Mouse (Mus musculus): Measurements from ENCODE around the gene Zbtb9. TPM values are rescaled to one million over a fixed set of nuclear protein-coding genes. Genes with fewer than 3 reads are reported as not detected.

Zbtb9 gene
- polyA plus RNA-seq, 1 experiment from 2014 or later: 20.6 TPM

DNA sequence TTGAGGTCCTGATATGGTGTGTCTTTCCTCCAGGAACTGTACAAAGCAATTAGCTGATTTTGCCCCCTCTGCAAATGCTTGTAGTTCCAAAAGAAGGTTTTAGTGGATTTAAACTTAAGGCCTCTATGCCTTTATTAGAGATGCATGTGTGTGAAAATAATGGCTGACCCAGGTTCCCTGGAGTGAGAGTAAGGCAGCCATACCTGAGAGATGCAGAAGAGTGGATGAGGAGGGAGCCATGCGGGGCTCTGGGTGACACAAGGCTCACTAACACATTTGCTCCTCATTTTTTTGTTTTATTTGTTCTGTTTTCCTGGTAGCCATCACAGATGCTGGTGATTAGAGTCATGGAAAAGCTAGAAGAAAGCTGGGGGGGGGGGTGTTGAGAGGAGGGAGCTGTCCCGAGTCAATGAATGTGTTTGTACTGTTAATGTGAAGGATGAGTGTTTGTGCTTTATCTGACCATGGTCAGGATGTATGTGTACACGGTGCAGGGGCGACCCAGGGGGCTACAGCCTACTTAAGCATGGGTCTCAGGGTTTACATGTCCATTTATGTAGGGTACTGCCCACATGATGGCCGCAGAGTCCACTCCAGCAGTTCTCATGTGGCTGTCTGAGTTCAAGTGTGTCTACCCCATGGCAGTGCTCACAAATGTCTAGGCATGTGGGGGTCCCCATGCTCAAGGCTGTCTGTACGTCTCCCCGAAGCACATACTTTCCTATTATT is 22.2 kb upstream of the Zbtb9 start:
- WGBS: 40% methylated on average over 7 of the region's 7 CpGs
- H3K27ac ChIP-seq: peak overlapping the region; percentile 93
- H3K27me3 ChIP-seq (ENCODE audit: low read depth, poor library complexity, severe bottlenecking): peaks cover 6% of the 10 kb centered on the region
- DNase-seq (ENCODE audit: low spot score): no peak
- H3K4me1 ChIP-seq: peaks cover 90% of the 10 kb centered on the region
- H3K9me3 ChIP-seq (replicated peaks): no peaks in the 10 kb centered on the region
- H3K36me3 ChIP-seq: peaks cover 18% of the 10 kb centered on the region
- peak overlapping the region; percentile 80 for H3K4me3 ChIP-seq

DNA sequence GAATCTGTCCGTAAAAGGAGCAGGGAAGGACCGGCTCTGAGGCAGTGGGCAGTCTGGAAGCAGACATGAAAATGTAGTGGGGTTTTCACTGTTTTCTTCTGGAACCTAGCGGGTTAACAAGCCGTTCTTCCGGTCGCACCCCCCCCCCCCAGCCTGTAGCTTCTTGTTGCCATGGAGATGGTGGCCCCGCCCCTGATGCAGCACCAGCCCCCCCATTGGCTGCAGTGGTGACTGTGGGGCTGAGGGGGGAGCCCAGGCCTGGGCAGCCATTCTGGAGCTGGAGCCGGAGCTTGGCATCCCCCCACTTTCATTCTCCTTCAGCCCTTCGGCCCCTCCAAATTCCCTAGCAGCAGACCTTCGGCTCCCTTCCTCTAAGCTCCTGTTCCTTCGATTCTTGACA is 21.6 kb upstream of the Zbtb9 start:
- Histone ChIP-seq H3K27ac (peak overlapping the region; percentile 93), H3K4me1 (peaks cover 83% of the 10 kb centered on the region)
- WGBS: under 1% methylated on average over 10 of the region's 11 CpGs

DNA sequence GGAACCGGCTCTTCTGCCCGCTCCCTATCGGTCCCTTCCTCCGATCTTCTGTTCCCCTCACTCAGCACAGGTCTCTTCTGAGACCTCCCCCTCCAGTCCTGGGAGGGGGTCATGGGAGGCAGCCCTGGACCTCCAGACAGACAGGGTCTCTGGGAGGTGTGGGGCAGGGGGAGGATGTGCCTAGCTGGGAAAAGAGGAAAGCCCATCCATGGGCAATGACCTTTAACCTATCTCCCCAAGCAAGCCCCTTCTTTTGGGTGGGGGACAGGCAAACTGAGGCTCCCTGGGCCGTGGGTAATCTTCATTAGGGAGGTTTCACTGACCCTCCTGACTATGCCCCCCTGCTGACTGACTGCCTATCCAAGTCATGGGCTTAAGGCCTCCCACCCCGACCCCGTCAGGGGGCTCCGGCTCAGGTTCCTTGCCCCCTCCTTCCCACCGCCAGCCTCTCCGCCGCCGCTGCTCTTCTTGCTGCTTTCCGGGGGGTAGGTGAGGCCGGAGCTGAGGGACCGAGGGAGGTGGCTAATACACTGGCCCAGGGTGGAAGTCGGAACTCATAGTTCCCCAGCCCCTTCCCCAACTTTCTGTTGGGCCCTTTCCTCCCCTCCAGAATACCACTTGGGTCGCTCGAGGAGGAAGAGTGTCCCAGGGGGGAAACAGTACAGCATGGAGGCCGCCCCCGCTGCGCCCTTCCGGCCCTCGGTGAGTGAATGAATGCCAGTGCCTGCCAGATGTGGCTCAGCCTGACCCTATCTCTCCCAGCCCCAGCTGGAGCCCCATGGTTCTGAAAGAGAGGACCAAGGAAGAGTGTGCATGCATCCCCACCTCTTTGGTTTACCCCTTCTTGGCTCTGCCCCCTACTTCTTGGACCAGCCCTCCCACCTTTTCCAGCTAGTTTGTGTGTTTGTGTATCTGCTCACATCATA is 20.8 kb upstream of the Zbtb9 start:
- Histone ChIP-seq H3K4me1 (peaks cover 75% of the 10 kb centered on the region), H3K36me3 (peaks cover 33% of the 10 kb centered on the region), H3K4me3 (peak overlapping the region; percentile 80), H3K27ac (peak overlapping the region; percentile 93), H3K9me3 (replicated peaks) (no peaks in the 10 kb centered on the region), H3K27me3 (ENCODE audit: low read depth, poor library complexity, severe bottlenecking) (peaks cover 5% of the 10 kb centered on the region)
- WGBS: 1% methylated on average over 23 of the region's 23 CpGs
- DNase-seq (ENCODE audit: low spot score): no peak

More for the DNA sequence above, 21.6 kb upstream of the Zbtb9 start:
- Histone ChIP-seq H3K27me3 (ENCODE audit: low read depth, poor library complexity, severe bottlenecking) (peaks cover 6% of the 10 kb centered on the region), H3K9me3 (replicated peaks) (no peaks in the 10 kb centered on the region), H3K36me3 (peaks cover 24% of the 10 kb centered on the region), H3K4me3 (peak overlapping the region; percentile 80)
- peak; percentile 94 for DNase-seq (ENCODE audit: low spot score)

DNA sequence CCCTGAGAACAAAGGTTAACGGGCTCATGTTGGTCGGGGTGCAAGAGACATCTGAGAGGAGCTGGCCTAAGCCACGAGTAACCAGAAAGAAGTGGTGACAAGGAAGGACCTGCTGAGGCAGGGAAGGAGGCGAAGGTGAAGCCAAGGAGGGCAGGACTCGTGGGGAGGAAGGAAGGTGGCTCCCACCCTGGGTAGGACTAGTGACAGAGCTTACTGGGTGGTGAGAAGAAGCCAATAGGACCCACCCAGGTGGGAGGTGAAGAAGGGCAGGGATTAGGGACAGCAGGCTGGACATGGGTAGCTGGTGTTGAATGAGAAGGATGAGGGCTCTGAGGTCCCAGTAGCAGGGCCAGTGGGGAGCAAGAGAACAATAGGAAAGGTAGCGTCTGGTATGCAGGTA is 19.8 kb upstream of the Zbtb9 start:
- Histone ChIP-seq H3K4me3 (peak overlapping the region; percentile 80), H3K27me3 (ENCODE audit: low read depth, poor library complexity, severe bottlenecking) (no peaks in the 10 kb centered on the region), H3K27ac (peak overlapping the region; percentile 93), H3K9me3 (replicated peaks) (no peaks in the 10 kb centered on the region), H3K36me3 (peaks cover 42% of the 10 kb centered on the region), H3K4me1 (peaks cover 67% of the 10 kb centered on the region)
- WGBS: 27% methylated on average over 6 of the region's 6 CpGs
- no peak for DNase-seq (ENCODE audit: low spot score)

DNA sequence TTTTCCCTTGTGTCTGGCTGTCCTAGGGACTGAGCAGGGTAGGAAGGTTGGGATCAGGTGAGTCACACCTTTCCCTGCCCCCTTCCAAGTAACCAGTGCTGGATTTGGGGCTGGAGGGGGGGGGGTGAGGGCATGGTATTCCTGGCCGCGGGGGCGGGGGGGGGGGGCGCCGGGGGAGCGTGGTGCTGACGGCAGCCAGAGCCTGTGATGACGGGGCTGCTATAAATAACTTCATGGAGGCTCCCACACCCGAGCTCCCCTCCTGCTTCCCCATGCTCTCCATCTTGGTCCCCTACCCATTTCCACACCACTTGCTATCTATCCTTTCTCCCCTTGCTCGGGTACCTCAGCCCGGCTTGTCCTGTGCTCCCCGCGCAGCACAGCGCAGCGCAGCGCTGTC is 19.2 kb upstream of the Zbtb9 start:
- Histone ChIP-seq H3K36me3 (peaks cover 48% of the 10 kb centered on the region), H3K4me3 (peak overlapping the region; percentile 80), H3K27ac (peak overlapping the region; percentile 93), H3K9me3 (replicated peaks) (no peaks in the 10 kb centered on the region), H3K4me1 (peaks cover 62% of the 10 kb centered on the region), H3K27me3 (ENCODE audit: low read depth, poor library complexity, severe bottlenecking) (no peaks in the 10 kb centered on the region)
- WGBS: 16% methylated on average over 15 of the region's 16 CpGs
- DNase-seq (ENCODE audit: low spot score): no peak

DNA sequence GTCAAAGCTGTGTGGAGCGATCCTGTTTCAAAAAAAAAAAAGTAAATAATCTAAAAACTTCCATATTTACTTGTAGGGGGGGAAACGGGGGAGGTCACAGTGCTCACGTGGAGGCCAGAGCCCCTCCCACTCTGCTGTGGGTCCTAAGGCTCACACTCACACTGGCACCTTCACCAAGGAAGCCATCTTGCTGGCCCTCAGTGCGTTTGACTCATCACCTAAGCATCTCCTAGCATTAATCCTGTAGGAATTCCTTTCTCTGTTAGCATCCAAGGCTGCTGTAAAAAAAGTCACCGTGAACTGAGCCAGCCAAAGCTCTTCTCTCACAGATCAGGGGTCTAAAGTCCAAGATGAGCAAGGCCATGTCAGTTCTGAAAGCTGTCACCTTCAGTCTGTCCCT is 16.7 kb upstream of the Zbtb9 start:
- 89% methylated on average over 5 of the region's 5 CpGs for WGBS
- Histone ChIP-seq H3K36me3 (peaks cover 73% of the 10 kb centered on the region), H3K9me3 (replicated peaks) (no peaks in the 10 kb centered on the region), H3K27me3 (ENCODE audit: low read depth, poor library complexity, severe bottlenecking) (no peaks in the 10 kb centered on the region), H3K27ac (no peak overlapping the region), H3K4me3 (no peak overlapping the region), H3K4me1 (peaks cover 36% of the 10 kb centered on the region)
- no peak for DNase-seq (ENCODE audit: low spot score)

- H3K27ac ChIP-seq: no peak overlapping the region
- H3K4me1 ChIP-seq: peaks cover 30% of the 10 kb centered on the region
- DNase-seq (ENCODE audit: low spot score): no peak
- H3K9me3 ChIP-seq (replicated peaks): no peaks in the 10 kb centered on the region
- no peaks in the 10 kb centered on the region for H3K27me3 ChIP-seq (ENCODE audit: low read depth, poor library complexity, severe bottlenecking)
- 95% methylated on average over 18 of the region's 18 CpGs for WGBS
- no peak overlapping the region for H3K4me3 ChIP-seq
- H3K36me3 ChIP-seq: peaks cover 79% of the 10 kb centered on the region
Observed at GRCm38 (mm10) chr17:26956895-26957294, 16.1 kb upstream of the Zbtb9 start.

- Histone ChIP-seq H3K27me3 (ENCODE audit: low read depth, poor library complexity, severe bottlenecking) (no peaks in the 10 kb centered on the region), H3K9me3 (replicated peaks) (no peaks in the 10 kb centered on the region), H3K4me3 (no peak overlapping the region), H3K27ac (no peak overlapping the region), H3K36me3 (peaks cover 86% of the 10 kb centered on the region), H3K4me1 (peaks cover 21% of the 10 kb centered on the region)
- DNase-seq (ENCODE audit: low spot score): no peak
- 93% methylated on average over 5 of the region's 5 CpGs for WGBS
Observed at GRCm38 (mm10) chr17:26957872-26958271, 15.1 kb upstream of the Zbtb9 start.

DNA sequence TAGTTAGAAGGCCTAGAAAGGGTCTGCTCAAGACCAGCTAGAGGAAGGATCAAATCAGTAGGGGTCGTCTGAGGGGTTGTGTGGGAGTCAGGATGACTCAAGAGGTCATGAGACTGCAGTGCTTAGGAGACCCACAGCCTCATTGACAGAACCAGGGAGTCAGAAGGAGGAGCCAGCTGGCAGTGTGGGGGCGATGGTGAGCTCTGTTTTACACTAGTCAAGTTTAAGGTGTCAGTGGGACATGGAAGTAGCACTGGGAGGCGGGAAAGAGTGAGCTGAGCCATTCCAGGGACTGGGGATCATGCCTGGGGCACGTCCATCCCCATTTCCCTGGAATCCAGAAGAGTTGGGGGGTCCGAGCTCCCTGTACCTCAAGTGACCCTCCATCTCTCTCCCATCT is 14.1 kb upstream of the Zbtb9 start:
- Histone ChIP-seq H3K9me3 (replicated peaks) (no peaks in the 10 kb centered on the region), H3K27ac (no peak overlapping the region), H3K36me3 (peaks cover 95% of the 10 kb centered on the region), H3K27me3 (ENCODE audit: low read depth, poor library complexity, severe bottlenecking) (no peaks in the 10 kb centered on the region), H3K4me3 (no peak overlapping the region), H3K4me1 (peaks cover 10% of the 10 kb centered on the region)
- WGBS: 57% methylated on average over 5 of the region's 5 CpGs
- DNase-seq (ENCODE audit: low spot score): no peak

DNA sequence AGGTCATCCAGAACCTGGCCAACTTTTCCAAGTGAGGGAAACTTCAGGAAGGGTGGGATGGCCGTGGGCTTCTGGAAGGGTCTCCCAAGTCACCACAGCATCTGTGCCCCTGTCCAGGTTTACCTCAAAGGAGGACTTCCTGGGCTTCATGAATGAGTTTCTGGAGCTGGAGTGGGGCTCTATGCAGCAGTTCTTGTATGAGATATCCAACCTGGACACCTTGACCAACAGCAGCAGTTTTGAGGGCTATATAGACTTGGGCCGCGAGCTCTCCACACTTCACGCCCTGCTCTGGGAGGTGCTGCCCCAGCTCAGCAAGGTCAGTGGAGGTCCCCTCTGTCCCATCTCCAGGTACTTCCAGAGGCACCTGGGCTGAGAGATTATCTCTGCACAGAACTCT is 13.2 kb upstream of the Zbtb9 start:
- H3K27ac ChIP-seq: no peak overlapping the region
- 91% methylated on average over 4 of the region's 4 CpGs for WGBS
- no peak for DNase-seq (ENCODE audit: low spot score)
- no peak overlapping the region for H3K4me3 ChIP-seq
- H3K4me1 ChIP-seq: 0 out of 2 replicates have a peak, but pooled peaks cover 2% of the 10 kb centered on the region
- no peaks in the 10 kb centered on the region for H3K27me3 ChIP-seq (ENCODE audit: low read depth, poor library complexity, severe bottlenecking)
- no peaks in the 10 kb centered on the region for H3K9me3 ChIP-seq (replicated peaks)
- peaks cover 98% of the 10 kb centered on the region for H3K36me3 ChIP-seq

GRCm38 (mm10) chr17:26961572-26962240 is 11.3 kb upstream of the Zbtb9 start:
- no peak for DNase-seq (ENCODE audit: low spot score)
- Histone ChIP-seq H3K36me3 (peaks cover 98% of the 10 kb centered on the region), H3K9me3 (replicated peaks) (no peaks in the 10 kb centered on the region), H3K27ac (no peak overlapping the region), H3K27me3 (ENCODE audit: low read depth, poor library complexity, severe bottlenecking) (no peaks in the 10 kb centered on the region), H3K4me1 (no peaks in the 10 kb centered on the region), H3K4me3 (no peak overlapping the region)
- WGBS: 92% methylated on average over 21 of the region's 21 CpGs

DNA sequence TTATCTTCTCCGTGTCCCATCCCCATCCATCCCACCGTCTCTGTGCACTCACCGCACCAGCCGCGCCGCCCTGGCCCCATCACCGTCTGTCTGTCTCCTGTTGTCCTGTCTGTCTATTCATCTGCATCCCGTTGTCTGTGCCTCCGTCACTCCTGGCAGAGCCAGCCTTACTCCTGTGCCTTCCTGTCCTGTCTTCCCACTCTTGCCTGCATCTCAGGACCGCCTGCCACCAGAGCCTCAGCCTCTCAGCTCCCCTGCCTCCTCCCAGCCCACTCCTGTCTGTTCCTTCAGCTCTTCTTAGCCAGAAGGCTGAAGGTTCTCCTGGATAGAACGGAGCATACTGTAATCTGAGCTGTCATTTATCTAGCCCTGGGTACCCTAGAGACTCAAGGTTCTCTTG is 6.0 kb upstream of the Zbtb9 start:
- no peak for DNase-seq (ENCODE audit: low spot score)
- Histone ChIP-seq H3K4me1 (peaks cover 21% of the 10 kb centered on the region), H3K36me3 (peaks cover 87% of the 10 kb centered on the region), H3K27me3 (ENCODE audit: low read depth, poor library complexity, severe bottlenecking) (no peaks in the 10 kb centered on the region), H3K4me3 (no peak overlapping the region), H3K27ac (no peak overlapping the region), H3K9me3 (replicated peaks) (no peaks in the 10 kb centered on the region)
- WGBS: 85% methylated on average over 11 of the region's 11 CpGs

DNA sequence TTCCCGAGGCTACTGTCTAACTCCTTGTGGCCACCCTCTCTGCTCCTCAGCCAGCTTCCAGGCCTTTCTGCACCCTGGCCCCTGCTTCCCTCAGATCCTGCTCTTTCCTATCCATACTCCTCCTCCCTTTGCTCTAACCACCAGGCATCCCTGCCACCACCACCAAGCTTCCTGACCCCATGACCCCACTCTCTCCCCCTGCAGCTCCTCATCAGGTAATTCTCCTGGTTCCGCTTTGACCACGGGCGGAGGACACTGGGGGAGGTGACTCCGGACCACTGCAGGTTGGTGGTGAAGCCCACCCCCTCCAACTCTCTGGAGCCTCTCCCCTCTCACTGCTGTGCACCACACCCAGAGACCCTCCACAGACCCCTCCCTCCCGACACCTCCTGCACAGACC is 5.5 kb upstream of the Zbtb9 start:
- peaks cover 83% of the 10 kb centered on the region for H3K36me3 ChIP-seq
- DNase-seq (ENCODE audit: low spot score): no peak
- no peak overlapping the region for H3K27ac ChIP-seq
- H3K9me3 ChIP-seq (replicated peaks): no peaks in the 10 kb centered on the region
- H3K4me3 ChIP-seq: no peak overlapping the region
- peaks cover 24% of the 10 kb centered on the region for H3K4me1 ChIP-seq
- WGBS: 90% methylated on average over 6 of the region's 6 CpGs
- H3K27me3 ChIP-seq (ENCODE audit: low read depth, poor library complexity, severe bottlenecking): no peaks in the 10 kb centered on the region
